Mouse (Mus musculus) adrenal gland, adult 8-10 months (tissue): ENCODE measurements around the gene Ptpn11. TPM values are rescaled to one million over a fixed set of nuclear protein-coding genes. Genes with fewer than 3 reads are reported as not detected.

ENCODE experiments used
- DNase-seq: peaks from one replicate; pipeline ENCODE4 v3.0.0; 2022
- total RNA-seq, 4 experiments: library from RNA; stranded (reverse); gene quantifications; 2 replicates each; pipeline ENCODE4 v1.2.4; 2022

Ptpn11 gene
- total RNA-seq, 4 experiments from 2014 or later: 101 to 141 (median 124) TPM

DNA sequence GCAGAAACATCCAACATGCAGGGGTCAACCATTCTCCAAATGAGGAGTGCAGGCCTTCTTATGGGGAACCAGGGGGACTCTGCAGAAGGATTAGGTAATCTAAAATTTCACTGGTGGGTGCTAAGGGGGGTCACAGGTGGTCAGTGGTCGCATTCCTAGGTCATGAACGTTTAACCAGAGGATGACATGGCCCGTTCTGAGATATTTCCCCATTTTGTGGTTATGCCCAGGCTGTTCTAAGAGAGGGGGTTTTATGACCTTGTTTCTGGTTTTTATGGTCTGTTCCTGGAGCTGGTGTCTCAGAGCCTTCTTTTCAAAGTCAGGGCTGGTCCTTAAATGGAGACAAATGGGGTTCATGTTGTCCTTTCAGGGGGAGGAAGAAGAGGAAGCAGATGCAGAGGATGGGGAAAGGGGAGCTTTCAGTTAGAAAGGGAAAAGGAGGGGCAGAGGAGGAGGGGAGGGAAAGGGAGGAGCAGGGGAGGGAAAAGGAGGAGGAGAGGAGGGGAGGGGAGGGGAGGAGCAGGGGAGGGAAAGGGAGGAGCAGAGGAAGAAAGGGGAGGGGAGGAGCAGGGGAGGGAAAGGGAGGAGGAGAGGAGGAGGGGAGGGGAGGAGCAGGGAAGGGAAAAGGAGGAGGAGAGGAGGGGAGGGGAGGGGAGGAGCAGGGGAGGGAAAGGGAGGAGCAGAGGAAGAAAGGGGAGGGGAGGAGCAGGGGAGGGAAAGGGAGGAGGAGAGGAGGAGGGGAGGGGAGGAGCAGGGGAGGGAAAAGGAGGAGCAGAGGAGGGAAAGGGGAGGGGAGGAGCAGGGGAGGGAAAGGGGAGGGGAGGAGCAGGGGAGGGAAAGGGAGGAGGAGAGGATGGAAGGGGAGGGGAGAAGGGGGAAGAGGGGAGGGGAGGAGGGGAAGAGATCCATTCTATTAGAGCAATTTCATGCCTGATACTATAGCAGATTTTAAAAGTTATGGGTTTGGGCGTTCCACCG is 66.7 kb downstream of the Ptpn11 start:
- DNase-seq: no peak

DNA sequence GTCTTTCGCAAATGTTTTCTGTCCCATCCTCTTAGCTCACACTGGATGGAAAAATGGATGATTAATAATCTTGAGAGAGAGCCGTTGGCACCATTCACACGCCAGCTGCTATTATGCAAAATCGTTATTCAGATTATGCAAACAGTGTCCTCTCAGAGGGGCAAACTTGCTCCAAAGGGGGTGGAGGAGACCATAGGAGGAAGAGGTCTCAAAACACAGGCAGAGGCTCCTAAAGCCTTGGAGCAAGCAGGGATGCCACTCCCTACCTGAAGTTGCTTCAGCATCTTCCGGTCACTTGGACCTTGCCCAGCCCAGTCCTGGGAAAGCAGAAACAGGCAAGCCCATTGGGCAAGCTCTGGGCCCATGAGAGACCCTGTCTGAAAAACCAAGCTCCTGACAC is 67.8 kb downstream of the Ptpn11 start:
- DNase-seq: no peak

DNA sequence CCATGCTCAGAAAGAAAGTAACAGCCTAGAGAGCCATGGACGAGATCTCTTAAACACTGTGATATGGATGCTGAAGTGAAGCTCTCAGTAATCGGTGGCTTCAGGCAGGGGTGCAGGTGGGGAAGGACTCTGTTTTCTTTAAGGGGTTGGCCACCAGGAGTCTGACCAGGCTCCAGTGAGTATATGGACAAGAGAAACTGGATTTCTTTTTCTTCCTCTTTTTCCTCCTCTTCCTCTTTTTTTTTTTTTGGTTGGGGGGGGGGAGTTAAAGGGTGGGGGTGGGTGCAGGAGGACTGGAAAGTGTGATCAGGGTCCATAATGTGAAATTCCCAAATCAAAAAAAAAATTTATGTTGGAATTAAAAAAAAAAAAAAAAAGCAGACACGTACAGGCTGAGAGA is 68.6 kb downstream of the Ptpn11 start:
- DNase-seq: no peak

DNA sequence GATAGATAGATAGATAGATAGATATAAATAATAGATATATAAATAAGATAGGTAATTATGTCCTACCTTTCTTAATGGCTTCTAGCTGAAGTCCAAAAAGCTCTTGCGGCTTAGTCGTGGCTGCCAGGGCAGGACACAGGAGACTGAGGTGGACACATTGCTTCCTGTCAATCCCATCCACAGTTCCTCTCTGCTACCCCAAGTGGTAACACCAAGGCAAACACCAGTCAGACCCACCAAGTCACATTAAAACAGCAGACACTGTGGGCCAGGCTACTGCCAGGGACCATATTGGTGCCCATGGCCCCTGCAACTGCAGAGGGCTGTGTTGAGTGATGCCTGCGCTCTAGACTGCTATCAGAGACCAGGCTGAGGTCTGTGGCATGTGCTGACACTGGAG is 69.2 kb downstream of the Ptpn11 start:
- DNase-seq: no peak

DNA sequence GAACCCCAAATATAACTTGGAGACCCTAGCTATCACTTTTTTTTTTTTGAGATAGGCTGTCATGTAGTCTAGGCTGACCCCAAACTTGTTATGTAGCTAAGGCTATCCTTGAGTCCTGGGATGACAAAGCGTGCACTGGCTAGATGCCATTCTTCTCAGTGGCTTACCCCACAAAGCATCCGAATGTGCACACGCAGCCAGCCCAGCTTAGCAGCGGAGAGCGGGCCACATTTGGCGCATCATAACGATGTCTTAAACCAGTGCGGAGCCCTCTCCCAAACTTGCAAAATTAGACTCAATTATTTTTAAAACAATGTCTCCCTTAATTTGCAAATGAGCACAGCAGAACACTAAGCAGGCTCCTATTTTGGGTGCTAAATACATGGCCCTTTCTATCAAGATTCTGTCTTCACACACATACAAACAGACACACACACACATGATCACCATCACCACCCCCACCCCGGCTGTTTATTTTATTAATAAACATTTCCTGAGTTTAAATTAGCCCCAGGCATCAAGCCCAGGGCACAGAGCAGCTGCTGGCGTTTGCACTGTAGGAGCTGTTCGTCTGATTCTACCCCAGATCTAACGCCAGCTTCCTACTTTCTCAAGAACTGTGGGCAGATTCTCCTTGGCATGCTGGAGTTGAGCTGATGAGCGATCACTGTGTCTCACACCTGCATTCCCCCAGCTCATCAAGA is 71.7 kb downstream of the Ptpn11 start:
- DNase-seq: no peak

DNA sequence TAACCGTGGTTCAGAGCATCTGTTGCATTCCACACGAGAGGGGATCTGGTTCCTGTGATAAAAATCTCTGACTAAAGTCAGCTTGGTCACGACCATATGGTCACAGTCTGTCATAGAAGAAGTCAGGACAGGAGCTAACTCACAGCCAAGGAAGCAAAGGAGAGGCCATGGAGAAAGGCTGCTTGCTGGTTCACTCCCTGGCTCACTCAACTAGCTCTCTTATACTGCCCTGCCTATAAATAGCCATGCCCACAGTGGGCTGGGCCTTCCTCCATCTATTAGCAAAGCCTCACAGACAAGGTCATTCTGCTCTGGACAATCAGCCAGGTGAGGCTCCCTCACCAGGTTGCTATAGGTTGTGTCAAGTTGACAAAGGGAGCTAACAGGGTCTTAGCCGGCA is 72.9 kb downstream of the Ptpn11 start:
- no peak for DNase-seq

DNA sequence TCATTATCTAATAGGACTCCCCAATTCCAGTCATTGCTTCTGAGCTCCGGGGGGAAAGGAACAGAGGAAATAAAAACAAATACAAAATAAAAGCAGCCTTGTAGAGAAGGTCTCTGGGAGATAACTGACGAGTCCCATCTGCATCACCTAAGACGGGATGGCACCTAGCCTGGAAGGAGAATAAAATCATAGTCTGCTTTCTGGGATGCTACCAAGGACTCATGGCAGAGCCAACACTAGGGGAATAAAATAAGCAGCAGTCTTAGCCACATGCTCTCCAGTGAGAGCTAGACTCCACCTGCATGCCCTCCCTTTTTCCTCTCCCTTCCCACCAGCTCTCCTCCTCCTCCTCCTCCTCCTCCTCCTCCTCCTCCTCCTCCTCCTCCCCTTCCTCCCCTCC is 74.3 kb downstream of the Ptpn11 start:
- no peak for DNase-seq

DNA sequence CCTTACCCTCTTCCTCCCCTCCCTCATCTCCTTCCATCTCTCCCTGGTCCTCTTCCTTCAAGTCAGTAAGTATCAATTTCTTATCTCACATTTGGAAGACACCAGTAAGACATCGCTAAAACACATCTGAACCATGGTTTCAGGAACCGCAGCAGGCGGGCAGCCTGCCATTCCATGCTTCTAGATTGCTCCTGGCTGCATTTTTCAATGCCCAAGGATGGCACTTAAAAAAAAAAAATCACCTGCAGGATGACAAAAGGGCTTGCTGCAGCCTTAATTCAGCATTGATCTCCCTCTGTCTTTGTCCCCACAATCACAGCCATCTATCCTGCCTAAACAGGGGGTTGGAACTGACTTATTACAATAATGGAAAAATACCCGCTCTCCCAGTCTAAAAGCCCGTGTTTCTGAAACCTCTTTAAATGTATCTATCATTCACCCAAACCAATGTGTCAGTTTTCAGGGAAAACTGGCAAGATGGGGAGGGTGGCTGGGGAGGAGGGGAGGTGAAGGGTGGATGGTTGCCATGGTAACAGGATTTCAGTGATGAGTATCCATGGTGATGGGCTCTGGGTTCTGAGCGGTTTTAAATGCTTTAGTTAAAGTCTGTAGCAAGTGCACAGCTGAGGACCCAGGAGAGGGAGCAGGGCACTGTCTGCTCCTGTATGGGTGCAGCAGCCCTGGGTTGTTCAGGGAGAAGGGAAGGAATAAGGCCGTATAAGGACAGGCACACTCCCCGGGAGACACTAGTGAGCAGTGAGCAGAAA is 75.6 kb downstream of the Ptpn11 start:
- DNase-seq: no peak

DNA sequence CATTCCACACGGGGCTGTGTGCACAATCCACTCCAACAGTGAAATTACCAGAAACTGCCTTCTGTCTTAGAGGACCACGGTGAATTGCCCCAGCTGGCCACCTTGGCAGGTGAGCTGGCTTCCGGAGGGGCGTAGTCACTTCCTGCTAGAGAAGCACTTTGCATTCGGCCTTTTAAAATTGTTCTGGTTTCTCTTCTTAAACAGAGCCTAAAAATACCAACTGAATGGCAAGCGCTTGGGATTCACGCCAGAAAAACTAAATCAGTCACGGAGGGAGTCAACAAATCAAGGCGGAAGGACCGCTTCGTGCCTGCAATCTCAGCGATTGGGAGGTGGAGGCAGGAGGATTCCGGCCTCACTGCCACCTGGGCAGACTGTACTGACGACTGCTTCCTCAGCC is 77.0 kb downstream of the Ptpn11 start:
- DNase-seq: no peak

DNA sequence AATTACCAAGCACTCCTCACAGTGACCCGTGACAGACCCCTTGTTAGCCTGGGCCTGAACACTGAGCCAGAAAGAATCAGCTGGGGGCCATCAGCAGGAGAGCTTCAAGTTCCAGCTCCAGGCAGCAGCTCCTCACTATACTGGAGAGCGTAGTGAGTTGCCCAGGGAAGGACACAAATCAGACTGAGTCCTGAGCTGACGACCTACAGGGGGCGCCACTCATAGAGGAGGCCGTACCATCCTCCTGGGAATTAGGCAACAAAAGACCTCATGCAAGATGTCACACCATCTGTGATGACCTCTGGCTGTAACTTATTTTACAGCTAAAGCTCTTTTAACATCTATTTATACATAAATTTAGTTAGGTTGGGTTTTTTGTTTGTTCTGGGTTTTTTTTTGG is 78.8 kb downstream of the Ptpn11 start:
- DNase-seq: no peak

DNA sequence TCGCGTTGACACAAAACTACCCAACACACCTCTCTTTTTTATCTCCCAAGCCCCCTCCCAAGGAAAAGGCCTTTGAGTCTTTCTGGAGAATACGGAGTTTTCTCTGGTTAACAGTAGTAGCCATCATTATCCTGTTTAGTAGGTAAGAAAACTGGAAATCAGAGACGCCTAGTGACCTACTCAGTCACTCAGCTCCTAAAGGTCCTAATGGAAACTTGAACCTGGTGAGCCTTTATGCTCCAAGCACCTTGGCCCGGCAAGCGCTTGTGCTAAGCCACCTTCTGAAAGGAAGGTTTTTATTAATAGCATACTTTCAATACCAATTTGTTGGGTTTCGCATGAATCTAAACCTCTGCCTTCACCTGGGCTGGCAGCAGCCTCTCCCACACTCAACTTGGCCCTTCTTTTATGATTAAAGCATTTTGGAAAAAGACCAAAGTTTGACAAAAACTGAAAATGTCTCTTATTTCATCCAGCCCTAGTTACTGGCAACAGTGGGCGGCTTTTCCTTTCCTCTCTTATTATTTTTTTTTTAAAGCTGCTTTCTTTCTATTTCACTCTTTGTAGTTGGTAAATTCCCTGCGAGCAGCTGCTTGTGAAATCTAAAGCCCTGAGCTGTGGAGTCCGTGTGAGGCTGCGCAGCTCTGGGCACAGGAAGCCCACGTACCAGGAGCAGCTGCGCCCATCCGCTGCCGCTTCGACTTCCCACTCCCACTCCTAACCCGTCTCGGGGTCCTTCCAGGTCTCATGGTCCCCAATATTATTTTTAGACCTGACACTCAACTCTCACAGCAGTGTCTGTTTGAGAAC is 79.9 kb downstream of the Ptpn11 start:
- no peak for DNase-seq

DNA sequence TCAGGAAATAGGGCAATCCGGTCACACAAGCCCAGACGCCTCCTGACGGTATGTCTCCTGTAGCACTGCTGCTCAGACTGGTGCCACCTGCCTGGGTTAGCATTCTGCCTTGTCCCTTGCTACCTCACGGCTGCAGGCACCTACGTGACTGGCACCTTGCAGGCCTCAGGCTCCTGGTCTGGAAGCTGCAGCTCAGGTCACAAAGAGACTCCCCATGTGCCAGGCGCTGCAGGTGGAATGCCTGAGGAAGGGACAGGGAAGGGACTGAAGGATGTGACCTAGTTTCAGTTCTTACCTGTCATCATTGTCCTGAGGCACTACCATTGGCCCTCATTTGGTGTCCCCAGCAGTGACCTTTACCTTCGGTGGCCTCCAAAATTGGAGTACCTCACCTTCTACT is 82.0 kb downstream of the Ptpn11 start:
- no peak for DNase-seq

DNA sequence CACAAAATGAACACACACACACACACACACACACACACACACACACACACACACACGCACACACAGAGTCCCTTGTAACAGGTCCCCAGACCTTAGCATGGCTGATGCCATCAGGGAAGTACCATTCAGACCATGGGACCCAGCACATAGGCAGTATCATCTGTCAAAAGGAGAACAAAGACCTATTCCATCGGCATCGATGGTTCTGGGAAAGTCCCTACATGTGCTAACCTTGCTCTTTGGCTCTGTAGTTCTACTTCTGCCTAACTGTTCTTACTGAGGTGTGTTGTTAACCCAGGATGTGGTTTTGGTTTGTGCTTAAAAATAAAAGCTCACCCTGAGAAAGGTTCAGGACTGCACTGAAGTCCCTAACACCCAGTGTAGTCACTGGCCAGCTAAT is 84.3 kb downstream of the Ptpn11 start:
- DNase-seq: no peak

DNA sequence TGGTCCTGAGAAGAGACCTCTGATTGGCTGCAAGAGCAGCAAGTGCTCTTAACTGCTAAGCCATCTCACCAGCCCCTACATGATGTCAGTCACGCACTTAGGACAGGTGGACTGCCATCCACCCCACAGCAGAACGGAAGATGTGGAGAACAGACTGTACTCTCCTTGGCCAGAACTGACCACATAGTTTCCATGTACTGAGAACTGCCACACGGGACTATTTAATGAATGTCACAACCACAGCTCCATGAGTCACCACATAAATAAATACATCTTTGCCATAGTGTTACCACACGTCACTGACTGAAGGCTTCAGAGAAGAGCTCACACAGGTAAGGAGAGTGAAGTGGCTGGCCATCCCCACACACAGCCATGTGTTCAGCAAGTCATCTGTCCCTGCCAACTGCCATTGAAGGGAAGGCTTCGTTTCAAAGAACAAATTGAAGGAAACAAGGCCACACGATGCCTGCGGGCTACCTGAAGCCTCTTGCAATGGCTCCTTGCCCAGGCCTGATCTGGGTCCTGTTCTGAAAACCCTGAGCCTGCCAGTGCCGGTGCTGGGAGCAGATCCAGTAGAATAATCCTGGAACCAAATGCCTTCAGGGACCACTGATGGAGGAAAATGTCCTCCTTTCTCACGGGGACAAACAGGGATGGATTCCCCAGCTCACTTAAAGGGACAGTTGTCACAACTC is 90.2 kb downstream of the Ptpn11 start:
- no peak for DNase-seq

DNA sequence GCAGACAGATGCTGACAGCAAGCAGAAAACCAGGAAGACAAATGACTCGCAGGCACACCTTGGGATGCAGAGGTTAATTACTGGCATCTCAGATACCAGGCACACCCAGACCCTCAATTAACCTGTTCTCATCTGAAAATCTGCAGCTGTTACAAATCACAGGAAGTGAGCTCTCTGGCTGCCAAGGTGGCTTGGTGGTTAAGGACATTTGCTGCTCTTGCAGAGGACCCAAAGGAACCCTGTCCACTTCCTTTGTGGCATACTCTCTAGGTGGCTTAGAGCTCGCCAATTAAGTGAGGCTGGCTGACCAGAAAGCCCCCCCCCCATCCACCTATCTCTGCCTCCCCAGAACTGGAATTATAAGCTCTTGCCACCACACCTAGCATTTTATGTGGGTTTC is 91.1 kb downstream of the Ptpn11 start:
- no peak for DNase-seq

DNA sequence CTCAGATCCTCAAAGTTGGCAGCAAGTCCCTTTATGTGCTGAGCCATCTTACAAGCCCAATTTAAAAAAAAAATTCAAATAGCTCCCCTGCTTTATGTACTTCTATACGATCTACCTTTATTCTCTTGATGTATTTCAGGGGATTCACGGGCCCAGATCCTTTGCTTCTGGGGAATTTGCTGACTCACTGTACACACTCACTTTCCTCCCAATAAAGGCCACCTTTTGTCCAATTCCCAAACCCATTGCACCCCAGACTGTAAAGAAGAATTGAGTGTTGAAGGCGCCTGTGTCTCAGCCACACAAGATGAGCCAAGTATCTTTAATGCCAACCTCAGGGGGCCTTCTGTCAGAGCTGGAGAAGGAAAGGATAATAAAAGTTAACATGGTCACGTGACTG is 93.2 kb downstream of the Ptpn11 start:
- DNase-seq: no peak

DNA sequence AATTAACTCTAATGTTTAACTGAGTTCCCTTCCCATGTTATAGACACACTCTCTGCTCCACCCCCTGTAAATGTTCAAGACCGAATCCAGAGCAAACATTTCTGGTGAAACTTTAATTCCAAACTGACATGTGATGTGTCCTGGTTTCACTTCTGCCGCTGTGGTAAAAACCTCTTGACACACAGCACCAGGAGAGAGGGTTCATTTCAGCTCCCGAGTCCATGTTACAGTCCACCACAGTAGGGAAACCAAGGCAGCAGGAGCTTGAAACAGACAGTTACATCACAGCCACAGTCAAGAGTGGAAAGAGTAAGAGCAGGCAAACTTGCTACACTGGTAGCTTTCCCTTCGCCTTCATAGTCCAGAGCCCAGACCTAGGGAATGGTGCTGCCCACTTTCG is 94.5 kb downstream of the Ptpn11 start:
- DNase-seq: no peak

DNA sequence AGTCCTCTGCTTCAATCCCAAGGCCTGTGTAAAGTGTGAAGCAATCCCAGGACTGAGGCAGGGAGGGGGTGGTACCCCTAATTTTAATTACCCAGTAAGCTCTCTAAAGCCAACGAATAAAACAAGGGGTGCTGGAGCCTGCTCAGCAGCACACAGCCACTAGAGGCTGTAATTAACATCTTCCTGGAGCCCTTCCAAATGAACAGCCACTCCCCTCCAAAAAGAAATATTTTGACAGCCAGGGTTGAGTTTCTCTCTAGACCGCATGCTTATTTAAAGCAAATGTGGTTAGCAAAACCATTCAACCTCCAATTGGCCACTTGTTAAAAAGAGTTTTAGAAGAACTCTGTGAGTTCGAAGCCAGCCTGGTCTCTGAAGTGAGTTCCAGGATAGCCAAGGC is 97.9 kb downstream of the Ptpn11 start:
- no peak for DNase-seq

DNA sequence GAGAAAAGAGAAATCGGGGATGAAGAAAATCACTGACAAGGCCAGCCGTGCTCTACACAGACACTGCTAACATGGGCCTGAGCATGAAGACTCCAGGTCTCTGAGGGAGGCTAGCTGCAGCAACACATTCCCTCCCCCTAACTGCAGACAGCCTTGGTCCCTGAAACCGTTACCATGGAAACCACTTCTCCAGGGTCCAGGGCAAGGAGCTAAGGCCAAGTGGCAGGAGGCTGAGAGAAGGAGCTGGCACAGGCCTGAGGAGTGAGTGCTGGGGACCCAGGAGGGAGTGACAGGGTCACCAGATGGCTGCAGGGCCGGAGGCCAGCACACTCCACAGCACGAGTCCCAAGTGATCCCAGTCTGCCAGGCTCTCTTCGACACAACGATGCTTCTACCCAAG is 101.5 kb downstream of the Ptpn11 start:
- DNase-seq: no peak

DNA sequence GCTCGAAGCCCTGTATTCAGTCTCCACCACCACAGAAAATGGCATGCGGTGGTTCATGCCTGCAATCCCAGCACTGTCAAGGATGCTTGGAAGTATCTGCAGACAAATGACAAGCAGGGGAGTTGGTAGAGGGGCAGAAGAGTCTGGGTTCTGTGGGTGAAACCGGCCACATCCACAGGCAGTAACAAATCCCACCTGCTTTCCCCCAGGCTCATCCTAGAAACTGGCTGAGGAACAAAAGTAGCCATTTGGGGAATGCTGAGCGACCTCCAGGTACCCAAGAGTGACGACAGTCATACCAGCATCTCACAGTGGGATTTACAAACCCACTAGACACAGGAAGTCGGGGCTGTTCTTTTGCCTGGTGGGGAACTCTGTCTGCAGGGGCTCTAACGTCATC is 103.5 kb downstream of the Ptpn11 start:
- no peak for DNase-seq

DNA sequence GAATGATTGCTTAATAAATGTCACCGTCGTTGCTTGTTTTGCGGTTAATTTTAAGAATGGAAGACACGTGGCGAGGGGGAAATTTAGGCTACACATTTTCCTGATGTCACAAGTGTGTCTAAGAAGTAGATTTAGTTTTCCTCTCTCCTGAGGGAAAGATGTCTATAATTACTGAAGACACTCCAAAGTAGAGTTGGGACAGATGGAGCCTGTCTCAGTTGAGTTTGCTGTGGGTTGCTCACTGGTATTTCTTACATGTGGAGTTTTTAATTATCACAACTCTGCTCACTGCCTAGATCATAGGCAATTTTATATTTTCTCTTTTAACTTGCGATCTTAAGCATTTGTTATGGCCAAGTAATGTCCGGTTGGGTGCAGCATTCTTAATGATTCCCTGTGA is 108.6 kb downstream of the Ptpn11 start:
- no peak for DNase-seq

DNA sequence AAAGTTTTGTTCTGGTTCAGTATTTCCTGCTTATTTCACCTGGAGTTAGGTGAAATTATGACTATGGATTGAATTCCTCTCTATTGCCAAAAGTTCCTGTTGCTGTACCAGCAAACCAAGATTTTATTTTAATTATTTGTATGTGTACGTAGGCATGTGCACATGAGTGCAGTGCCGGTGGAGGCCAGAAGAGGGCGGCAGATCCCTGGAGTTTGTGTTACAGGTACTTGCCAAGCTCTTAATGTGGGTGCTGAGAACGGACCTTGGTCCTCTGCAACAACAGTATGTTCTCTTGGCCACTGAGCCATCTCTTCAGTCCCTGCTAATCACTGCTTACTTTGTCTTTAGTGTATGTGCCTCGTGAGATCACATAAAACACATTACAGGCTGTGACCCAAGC is 109.4 kb downstream of the Ptpn11 start:
- DNase-seq: no peak
